Mouse (Mus musculus) kidney, adult 2 months (tissue): ENCODE data around the gene Micu1. TPM values are rescaled to one million over a fixed set of nuclear protein-coding genes. Genes with fewer than 3 reads are reported as not detected.
"Not testable (repeated sequence)": the region's sequence is repeated elsewhere in the genome, so short reads cannot be mapped to it uniquely, and the experiment has no call there.

Source experiments
- DNase-seq: peaks from one replicate; pipeline ENCODE4 v3.0.0; 2021
- H3K27ac ChIP-seq: fragments of 200-500 bp; 2 replicates; pipeline ENCODE4 v1.5.1; 2012; ENCODE audit warnings: low read depth, low read length, control low read depth, inconsistent platforms; ENCODE audit not compliant: insufficient read depth
- H3K27me3 ChIP-seq: fragments of 200-500 bp; replicated peaks from 2 replicates; pipeline ENCODE4 v1.6.1; 2012; ENCODE audit warnings: mild to moderate bottlenecking, moderate library complexity, low read length, inconsistent platforms; ENCODE audit not compliant: control insufficient read depth, insufficient read depth
- H3K36me3 ChIP-seq: fragments of 200-500 bp; 2 replicates; pipeline ENCODE4 v1.6.1; 2012; ENCODE audit warnings: mild to moderate bottlenecking, moderate library complexity, low read length, inconsistent platforms; ENCODE audit not compliant: control insufficient read depth, insufficient read depth
- H3K4me1 ChIP-seq: fragments of 200-500 bp; 2 replicates; pipeline ENCODE4 v1.6.1; 2011; ENCODE audit warnings: low read length; ENCODE audit not compliant: control insufficient read depth, insufficient read depth
- H3K4me3 ChIP-seq: fragments of 200-500 bp; 2 replicates; pipeline ENCODE4 v1.5.1; 2011; ENCODE audit warnings: mild to moderate bottlenecking, low read depth, low read length, control low read depth; ENCODE audit not compliant: insufficient read depth
- CTCF ChIP-seq: fragments of 200-500 bp; conservative IDR thresholded peaks from 2 replicates; pipeline ENCODE4 v1.5.1; 2011; ENCODE audit warnings: low read depth, mild to moderate bottlenecking, control low read depth, low read length, moderate library complexity, mixed read lengths; ENCODE audit not compliant: insufficient read depth, insufficient read length
- POLR2A ChIP-seq: fragments of 200-500 bp; IDR thresholded peaks from one replicate; pipeline ENCODE4 v1.6.1; 2011; ENCODE audit warnings: low read depth, low read length, control low read depth
- WGBS: fragments of 180-500 bp; shearing (Covaris S2); methylation state at CpG from one replicate; pipeline ENCODE4 v1.1.7; 2018; 5-methylcytosine and 5-hydroxymethylcytosine counted together
- polyA plus RNA-seq: library from polyadenylated mRNA; depleted of rRNA; stranded (reverse); fragments of >200 nt; gene quantifications from 2 replicates; pipeline ENCODE4 v1.2.3, GENCODE M21; 2012

The Micu1 gene
- polyA plus RNA-seq, 1 experiment: 59.0 TPM

- no peak overlapping the region for H3K4me3 ChIP-seq
- H3K27me3 ChIP-seq: no peaks in the 10 kb centered on the region
- no peak for DNase-seq
- H3K36me3 ChIP-seq: no peaks in the 10 kb centered on the region
- 53% methylated on average over 2 of the region's 2 CpGs for WGBS
- no peak for TF ChIP-seq POLR2A
- TF ChIP-seq CTCF: no peak
- no peaks in the 10 kb centered on the region for H3K4me1 ChIP-seq
- no peak overlapping the region for H3K27ac ChIP-seq
These were observed 23.1 kb upstream of the Micu1 start for GRCm38 (mm10) chr10:59679189-59679588.

GRCm38 (mm10) chr10:59685586-59685985 lies 16.7 kb upstream of the Micu1 start:
- H3K27me3 ChIP-seq: not testable (repeated sequence)

GRCm38 (mm10) chr10:59687126-59687525 lies 15.2 kb upstream of the Micu1 start:
- no peaks in the 10 kb centered on the region for H3K4me1 ChIP-seq
- TF ChIP-seq CTCF (no peak), POLR2A (no peak)
- H3K27me3 ChIP-seq: no peaks in the 10 kb centered on the region
- H3K27ac ChIP-seq: no peak overlapping the region
- H3K4me3 ChIP-seq: no peak overlapping the region
- peak; percentile 50 for DNase-seq
- WGBS: 61% methylated on average over 2 of the region's 2 CpGs
- H3K36me3 ChIP-seq: no peaks in the 10 kb centered on the region

More at GRCm38 (mm10) chr10:59685586-59685985, 16.7 kb upstream of the Micu1 start:
- 92% methylated on average over 3 of the region's 3 CpGs for WGBS
- not testable (repeated sequence) for DNase-seq, H3K4me3 ChIP-seq, H3K4me1 ChIP-seq, H3K36me3 ChIP-seq, H3K27ac ChIP-seq

GRCm38 (mm10) chr10:59689836-59690235 lies 12.4 kb upstream of the Micu1 start:
- no peak for DNase-seq
- TF ChIP-seq CTCF: no peak
- no peak for TF ChIP-seq POLR2A
- H3K4me3 ChIP-seq: no peak overlapping the region
- 66% methylated on average over 6 of the region's 6 CpGs for WGBS
- H3K27me3 ChIP-seq: no peaks in the 10 kb centered on the region
- no peak overlapping the region for H3K27ac ChIP-seq
- H3K36me3 ChIP-seq: no peaks in the 10 kb centered on the region
- H3K4me1 ChIP-seq: no peaks in the 10 kb centered on the region

GRCm38 (mm10) chr10:59692441-59692840 lies 9.8 kb upstream of the Micu1 start:
- DNase-seq: no peak
- no peaks in the 10 kb centered on the region for H3K36me3 ChIP-seq
- no peak for TF ChIP-seq POLR2A
- TF ChIP-seq CTCF: no peak
- H3K27ac ChIP-seq: no peak overlapping the region
- H3K27me3 ChIP-seq: no peaks in the 10 kb centered on the region
- 50% methylated on average over 6 of the region's 6 CpGs for WGBS
- H3K4me3 ChIP-seq: no peak overlapping the region
- no peaks in the 10 kb centered on the region for H3K4me1 ChIP-seq

- TF ChIP-seq POLR2A: no peak
- no peak for TF ChIP-seq CTCF
- Histone ChIP-seq H3K36me3 (no peaks in the 10 kb centered on the region), H3K27ac (no peak overlapping the region), H3K4me3 (no peak overlapping the region), H3K4me1 (no peaks in the 10 kb centered on the region), H3K27me3 (no peaks in the 10 kb centered on the region)
- 81% methylated on average over 2 of the region's 2 CpGs for WGBS
- no peak for DNase-seq
These were observed 8.2 kb upstream of the Micu1 start for GRCm38 (mm10) chr10:59694104-59694503.

- Histone ChIP-seq H3K36me3 (no peaks in the 10 kb centered on the region), H3K27me3 (no peaks in the 10 kb centered on the region), H3K4me3 (no peak overlapping the region), H3K4me1 (peaks cover 6% of the 10 kb centered on the region; the same call in 1 of the 2 replicates), H3K27ac (no peak overlapping the region)
- no peak for DNase-seq
- TF ChIP-seq CTCF (no peak), POLR2A (no peak)
- 82% methylated on average over 5 of the region's 5 CpGs for WGBS
These were observed 2.8 kb upstream of the Micu1 start for GRCm38 (mm10) chr10:59699516-59699915.

- Histone ChIP-seq H3K27ac (no peak overlapping the region), H3K4me3 (0 out of 2 replicates have a peak overlapping the region, but pooled peaks have one; percentile 12), H3K36me3 (no peaks in the 10 kb centered on the region), H3K27me3 (no peaks in the 10 kb centered on the region), H3K4me1 (peaks cover 6% of the 10 kb centered on the region; the same call in 1 of the 2 replicates)
- TF ChIP-seq CTCF (no peak), POLR2A (no peak)
- no peak for DNase-seq
- WGBS: 36% methylated on average over 5 of the region's 5 CpGs
These were observed 472 bp upstream of the Micu1 start for GRCm38 (mm10) chr10:59701805-59702204.
